Mouse (Mus musculus) left cerebral cortex, adult 2 months (tissue): ENCODE measurements around the gene Spata31d1a. TPM values are rescaled to one million over a fixed set of nuclear protein-coding genes. Genes with fewer than 3 reads are reported as not detected.

Experiments used
- DNase-seq, 2 experiments: peaks; one replicate each; pipeline ENCODE4 v3.0.0; 2021 to 2022; ENCODE audit warnings: low spot score in 2 of 2, mixed read lengths in 1 of 2; ENCODE audit errors: extremely low spot score in 1 of 2
- H3K27ac ChIP-seq: fragments of 200-600 bp; 2 replicates; pipeline ENCODE4 v1.8.1; 2022
- H3K4me3 ChIP-seq: fragments of 200-600 bp; 2 replicates; pipeline ENCODE4 v1.8.1; 2022
- CTCF ChIP-seq: fragments of 200-600 bp; IDR thresholded peaks from 2 replicates; pipeline ENCODE4 v1.8.1; 2022; ENCODE audit warnings: antibody characterized with exemption, mild to moderate bottlenecking, moderate library complexity
- intact Hi-C: fragments of 180-260 bp; cut with DNase I; formaldehyde crosslinking; loops from one replicate; pipeline ENCODE4 v1.15.1; 2025
- total RNA-seq, 2 experiments: library from RNA; stranded (reverse); gene quantifications; 2 replicates each; pipeline ENCODE4 v1.2.3; 2021

Spata31d1a gene
- total RNA-seq, 2 experiments from 2014 or later, result 0.18 to 0.26 TPM

DNA sequence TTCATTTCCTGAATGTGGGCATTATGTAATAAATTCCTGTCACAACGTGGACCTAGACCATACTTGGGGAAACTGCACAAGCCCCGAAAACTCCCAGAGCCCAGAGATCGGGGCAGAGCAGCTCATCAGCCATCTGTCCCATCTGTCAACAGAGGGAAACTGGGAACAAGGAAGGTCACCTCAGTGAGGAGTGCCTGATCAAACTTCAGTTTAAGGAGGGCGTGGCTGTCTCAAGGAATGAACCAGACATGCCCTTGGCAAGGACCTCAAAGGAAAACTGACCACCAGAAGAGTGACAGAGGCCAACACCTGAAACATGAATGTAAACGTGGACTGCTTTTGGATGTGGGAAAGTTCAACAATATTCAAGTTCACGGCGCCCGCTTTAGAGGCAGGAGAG lies 48.7 kb downstream of the Spata31d1a start:
- no peak overlapping the region for H3K4me3 ChIP-seq
- TF ChIP-seq CTCF, result no peak
- intact Hi-C loops, result no loop called here
- H3K27ac ChIP-seq, result no peak overlapping the region
- DNase-seq, result no peak

DNA sequence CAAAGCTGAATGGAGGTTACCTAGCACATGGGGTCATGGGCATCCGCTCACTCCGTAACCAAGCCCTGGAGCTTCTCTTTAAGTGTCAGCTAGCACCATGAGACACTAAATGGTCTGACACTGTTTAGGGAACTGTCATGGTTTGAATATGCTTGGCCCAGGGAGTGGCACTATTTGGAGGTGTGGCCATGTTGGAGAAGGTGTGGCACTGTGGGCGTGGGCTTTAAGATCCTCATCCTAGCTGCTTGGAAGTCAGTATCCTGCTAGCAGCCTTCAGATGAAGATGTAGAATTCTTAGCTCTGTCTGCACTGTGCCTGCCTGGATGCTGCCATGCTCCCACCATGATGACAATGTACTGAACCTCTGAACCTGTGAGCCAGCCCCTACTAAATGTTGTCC lies 49.8 kb downstream of the Spata31d1a start:
- intact Hi-C loops, result no loop called here
- Histone ChIP-seq H3K27ac (no peak overlapping the region), H3K4me3 (no peak overlapping the region)
- no peak for DNase-seq
- no peak for TF ChIP-seq CTCF

DNA sequence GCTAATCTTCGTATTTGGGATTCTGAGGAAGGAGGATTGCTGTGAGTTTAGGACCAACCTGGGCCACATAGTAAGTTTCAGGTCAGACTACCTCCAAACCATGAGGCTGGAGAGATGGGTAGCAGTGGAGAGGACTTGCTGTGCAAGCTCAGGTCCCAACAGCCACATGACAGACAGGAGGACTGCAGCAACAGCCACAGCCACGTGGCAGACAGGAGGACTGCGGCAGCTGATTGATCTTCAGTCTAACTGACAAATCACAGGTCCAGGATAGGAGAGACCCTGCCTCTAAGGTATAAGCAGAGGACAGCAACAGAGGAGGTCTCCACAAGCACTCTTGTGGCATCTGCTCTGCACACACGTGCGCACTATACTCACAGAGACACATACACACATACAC lies 52.3 kb downstream of the Spata31d1a start:
- Histone ChIP-seq H3K27ac (no peak overlapping the region), H3K4me3 (no peak overlapping the region)
- DNase-seq, result no peak
- intact Hi-C loops, result no loop called here
- no peak for TF ChIP-seq CTCF

DNA sequence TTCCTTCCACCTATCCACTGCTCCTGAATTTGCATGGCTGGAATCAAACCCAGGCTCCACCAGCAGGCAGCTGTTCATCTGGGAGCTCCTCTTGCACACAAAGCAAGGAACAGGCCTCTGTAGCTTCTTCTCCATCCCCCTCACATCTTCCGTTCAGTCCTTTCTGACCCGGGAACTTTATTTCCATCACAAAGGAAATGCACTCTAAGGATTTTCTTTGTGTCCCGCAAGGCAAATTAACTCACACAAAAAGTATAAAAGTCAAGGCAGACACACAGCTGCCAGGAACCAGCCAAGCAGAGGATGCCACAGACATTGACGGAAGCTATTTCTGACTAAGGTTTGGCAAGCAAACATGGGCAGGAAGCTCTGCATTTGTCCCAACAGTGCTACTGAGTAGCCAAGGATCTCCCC lies 53.1 kb downstream of the Spata31d1a start:
- intact Hi-C loops, result no loop called here
- Histone ChIP-seq H3K27ac (peak overlapping the region; percentile 11; the same call in 1 of the 2 replicates), H3K4me3 (no peak overlapping the region)
- TF ChIP-seq CTCF, result no peak
- no peak for DNase-seq

DNA sequence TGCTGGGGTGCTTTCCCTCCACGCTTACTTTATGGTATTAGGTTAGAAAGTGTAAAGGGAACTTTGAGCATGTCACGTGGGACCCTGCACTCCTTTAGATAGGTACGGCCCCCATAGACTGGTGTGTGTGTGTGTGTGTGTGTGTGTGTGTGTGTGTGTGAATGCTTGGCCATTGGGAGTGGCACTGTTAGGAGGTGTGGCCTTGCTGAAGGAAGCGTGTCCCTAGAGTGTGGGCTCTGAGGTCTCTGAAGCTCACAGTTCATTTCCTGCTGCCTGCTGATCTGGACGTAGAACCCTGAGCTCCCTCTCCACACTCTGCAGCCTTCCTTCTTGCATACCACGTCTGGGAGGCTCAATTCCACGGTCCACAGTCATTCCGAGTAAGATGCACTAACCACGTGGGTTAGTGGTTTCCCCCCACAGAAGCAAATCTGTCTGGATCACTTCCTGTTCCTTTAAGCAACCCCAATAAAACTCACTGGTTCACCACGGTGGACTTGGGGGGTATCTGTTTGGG lies 53.8 kb downstream of the Spata31d1a start:
- TF ChIP-seq CTCF, result no peak
- no peak overlapping the region for H3K27ac ChIP-seq
- DNase-seq, result no peak
- H3K4me3 ChIP-seq, result no peak overlapping the region
- intact Hi-C loops, result no loop called here

DNA sequence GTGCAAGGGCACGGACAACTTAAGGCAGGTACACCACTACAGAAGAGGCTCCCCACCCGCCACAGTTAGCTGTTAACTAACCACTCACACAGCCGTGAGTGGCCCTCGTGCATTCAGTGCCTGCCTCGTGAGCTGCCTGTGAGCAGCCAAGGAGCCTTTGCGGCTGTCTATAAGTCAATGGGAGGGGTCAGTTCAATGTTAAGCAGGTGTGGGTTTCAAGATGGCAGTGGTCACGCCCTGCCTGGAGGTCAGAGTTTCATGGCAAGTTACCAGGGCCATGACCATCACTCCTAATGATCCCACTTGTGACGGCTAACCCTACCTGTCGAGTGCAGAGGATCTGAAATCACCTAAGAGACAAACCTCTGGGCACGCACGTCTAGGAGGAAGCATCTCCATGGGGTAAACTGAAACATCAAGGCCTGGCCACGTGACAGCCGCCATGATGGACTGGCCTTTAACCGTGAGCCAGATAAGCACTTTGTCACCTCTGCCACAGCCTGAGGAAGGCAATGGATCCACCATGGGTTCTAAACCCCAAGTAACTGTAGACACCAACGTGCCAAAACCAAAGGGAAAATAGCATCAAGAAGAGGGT lies 54.3 kb downstream of the Spata31d1a start:
- Histone ChIP-seq H3K27ac (no peak overlapping the region), H3K4me3 (no peak overlapping the region)
- no peak for DNase-seq
- intact Hi-C loops, result no loop called here
- no peak for TF ChIP-seq CTCF

DNA sequence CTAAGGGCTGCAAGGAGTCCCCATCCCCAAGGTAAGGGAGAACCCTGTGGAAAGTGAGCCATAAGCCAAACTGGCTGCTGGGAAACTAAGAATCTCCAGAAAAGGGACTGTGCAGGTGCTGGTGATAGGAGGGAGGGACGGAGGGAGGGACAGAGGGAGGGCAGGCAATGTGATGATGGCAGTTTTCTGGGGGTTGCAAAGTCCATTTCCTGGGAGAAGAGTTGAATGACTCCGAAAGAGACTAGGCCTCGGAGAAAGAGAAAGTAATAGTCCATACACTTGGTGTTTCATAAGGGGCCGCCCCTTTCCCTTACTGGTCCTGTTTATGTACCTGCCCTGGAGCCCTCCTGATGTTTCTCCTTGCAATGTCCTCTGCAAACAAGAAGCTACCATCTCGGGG lies 55.7 kb downstream of the Spata31d1a start:
- no peak for TF ChIP-seq CTCF
- no peak for DNase-seq
- intact Hi-C loops, result no loop called here
- no peak overlapping the region for H3K4me3 ChIP-seq
- H3K27ac ChIP-seq, result no peak overlapping the region

DNA sequence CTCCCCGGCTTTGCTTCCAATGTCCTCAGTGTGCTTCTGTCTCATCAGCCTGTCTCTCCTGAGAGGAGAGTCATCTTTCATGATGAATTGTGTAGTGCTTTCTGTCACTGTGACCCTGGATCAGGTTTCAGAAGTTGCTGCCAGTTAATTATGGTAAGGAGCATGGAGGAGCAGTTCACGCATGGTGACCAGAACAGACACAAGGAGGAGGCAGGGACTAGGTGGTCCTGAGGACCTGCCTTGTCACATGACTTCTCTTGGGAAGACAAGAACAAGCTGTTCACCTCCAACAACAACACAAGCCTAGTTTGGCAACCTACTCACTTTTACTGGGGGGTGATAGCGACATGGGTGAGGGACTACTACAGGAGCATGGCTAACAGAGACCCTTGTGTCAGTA lies 57.0 kb downstream of the Spata31d1a start:
- no peak overlapping the region for H3K4me3 ChIP-seq
- no peak overlapping the region for H3K27ac ChIP-seq
- intact Hi-C loops, result no loop called here
- DNase-seq, result no peak
- no peak for TF ChIP-seq CTCF

DNA sequence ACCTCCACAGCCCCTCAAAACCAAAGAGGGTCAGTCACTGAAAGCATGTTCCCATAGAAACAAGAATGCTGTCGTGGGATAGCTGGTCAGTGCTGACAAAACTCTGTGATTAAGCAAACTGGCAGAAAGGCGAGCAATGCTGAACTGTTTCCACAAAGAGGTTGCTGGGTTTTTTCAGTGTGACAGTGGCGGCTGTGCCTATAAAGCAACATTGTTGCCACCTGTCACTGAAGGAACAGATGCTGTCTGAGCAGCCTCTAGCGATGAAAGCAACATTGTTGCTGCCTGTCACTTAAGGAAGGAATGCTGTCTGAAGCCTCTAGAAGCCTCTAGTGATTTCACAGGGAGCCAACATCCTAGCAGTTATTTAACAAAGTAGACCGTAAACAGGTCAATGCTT lies 57.5 kb downstream of the Spata31d1a start:
- no peak for TF ChIP-seq CTCF
- intact Hi-C loops, result no loop called here
- DNase-seq, result no peak
- H3K27ac ChIP-seq, result no peak overlapping the region
- no peak overlapping the region for H3K4me3 ChIP-seq

Other genes with a start within 250 kb of the Spata31d1a start
- 100 to 1,000 TPM; 352 to 357 TPM for gene Agtpbp1, start 125.1 kb downstream of the Spata31d1a start, total RNA-seq
- gene Naa35, start 125.1 kb downstream of the Spata31d1a start, total RNA-seq, result 10 to 100 TPM; 95.1 to 98.1 TPM
- 10 to 100 TPM; 18.2 to 22.9 TPM for gene Golm1, start 34.5 kb downstream of the Spata31d1a start, total RNA-seq
- gene 4921517D22Rik, start 16.2 kb downstream of the Spata31d1a start, total RNA-seq, result not detected
- gene Spata31d1b, start 2.0 kb upstream of the Spata31d1a start, total RNA-seq, result under 1 TPM in 1 of 2 experiments, not detected in 1; 0.09 TPM
- gene Spata31d1d, start 21.4 kb upstream of the Spata31d1a start, total RNA-seq, result not detected
- gene 1700014D04Rik, start 36.4 kb upstream of the Spata31d1a start, total RNA-seq, result 1 to 10 TPM; 1.8 to 2.5 TPM
- 100 to 1,000 TPM; 151 to 157 TPM for gene Isca1, start 59.5 kb upstream of the Spata31d1a start, total RNA-seq
- gene Gm49354, start 71.9 kb upstream of the Spata31d1a start, total RNA-seq, result not detected
- 10 to 100 TPM; 61.1 to 66.0 TPM for gene Tut7, start 112.8 kb upstream of the Spata31d1a start, total RNA-seq